Mouse (Mus musculus): ENCODE results near the gene Dcun1d1.

DNA sequence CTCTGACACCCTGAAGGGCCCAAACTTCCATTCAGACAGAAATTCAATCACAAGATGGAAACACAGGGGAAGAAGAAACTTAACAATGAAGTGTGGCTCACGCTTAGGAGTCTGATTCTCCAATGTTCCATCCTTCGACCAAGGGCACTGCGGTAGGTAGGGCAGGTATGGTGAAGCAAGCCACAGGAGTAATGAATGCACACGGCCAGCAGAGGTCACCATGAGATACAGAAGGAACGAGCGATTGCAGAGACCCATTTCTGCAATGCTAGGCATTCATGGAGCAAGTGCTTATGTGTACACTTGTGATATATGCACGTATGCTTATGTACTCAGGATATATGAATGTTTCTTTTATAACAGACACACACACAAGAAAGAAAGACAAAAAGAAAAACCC, 36.3 kb upstream of the Dcun1d1 start:
- TF ChIP-seq GATA1 (IDR thresholded peaks at IDR 0.05; ENCODE audit: borderline replicate concordance, low read length), result no peak
- TF ChIP-seq FLI1 (IDR thresholded peaks at IDR 0.05; ENCODE audit: low read length), result no peak

Measured in megakaryocyte, embryonic 14.5 days (primary cell).